Mouse (Mus musculus): Measurements from ENCODE around the gene Abcc5. TPM values are rescaled to one million over a fixed set of nuclear protein-coding genes. Genes with fewer than 3 reads are reported as not detected.
"Not testable (repeated sequence)": the region's sequence is repeated elsewhere in the genome, so short reads cannot be mapped to it uniquely, and the experiment has no call there.

The Abcc5 gene
- 108 and 148 TPM in 2 replicates for polyA plus RNA-seq (2012; rRNA removed)

DNA sequence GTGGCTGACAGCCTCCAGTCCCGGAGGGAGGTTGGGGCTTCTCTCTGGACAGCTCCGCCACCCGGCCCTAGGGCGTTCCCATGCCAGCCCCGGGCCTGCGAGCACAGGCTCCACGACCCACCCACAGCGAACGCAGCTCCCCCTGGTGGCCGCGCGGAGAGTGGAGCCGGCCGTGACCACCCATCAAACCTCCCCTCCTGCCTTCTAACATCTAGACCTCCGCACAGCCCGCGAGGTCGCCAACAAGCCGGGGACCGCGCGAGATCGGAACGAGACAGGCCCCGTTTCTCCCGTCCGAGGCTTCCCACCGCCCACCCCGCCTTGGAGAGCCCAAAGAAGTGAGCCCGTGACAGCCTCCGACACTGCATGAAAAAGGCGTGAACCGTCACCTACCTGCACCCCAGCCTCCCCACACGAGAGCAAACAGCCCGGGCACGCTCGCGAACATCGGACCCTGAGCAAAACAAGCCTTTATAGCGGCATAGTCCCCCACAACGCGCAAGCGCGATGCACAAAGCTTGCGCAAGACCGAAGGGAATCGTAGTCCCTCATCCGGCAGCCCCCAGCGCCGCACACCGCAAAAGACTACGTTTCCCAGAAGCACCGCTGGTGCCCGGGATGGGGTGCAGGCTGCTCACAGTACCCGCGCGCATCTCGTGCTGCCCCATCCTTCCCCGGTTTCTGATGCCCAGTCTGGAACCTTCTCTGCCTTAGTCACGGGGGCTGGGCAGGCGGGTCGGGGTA is at the start of gene Abcc5:
TSS of gene Abcc5 (minus strand) at position 540 of the 744 bp plus-strand sequence.
- DNase-seq, result peak; percentile 90
- under 1% methylated on average over 62 of the region's 62 CpGs for WGBS
- peaks cover 10% of the 10 kb centered on the region for H3K4me1 ChIP-seq (ENCODE audit: control insufficient read depth, insufficient read depth, low read length)
- peak within 1 kb of the TSS; percentile 97 for H3K4me3 ChIP-seq (replicated peaks; ENCODE audit: extremely low read depth, low read depth, low read length)
- TF ChIP-seq POLR2A (IDR thresholded peaks at IDR 0.05; ENCODE audit: borderline replicate concordance, extremely low read depth, low read depth, low read length) (peak; percentile 74; the same call in 1 of the 2 replicates), CTCF (IDR thresholded peaks at IDR 0.05; ENCODE audit: insufficient read depth, low read length) (peak; percentile 62)

DNA sequence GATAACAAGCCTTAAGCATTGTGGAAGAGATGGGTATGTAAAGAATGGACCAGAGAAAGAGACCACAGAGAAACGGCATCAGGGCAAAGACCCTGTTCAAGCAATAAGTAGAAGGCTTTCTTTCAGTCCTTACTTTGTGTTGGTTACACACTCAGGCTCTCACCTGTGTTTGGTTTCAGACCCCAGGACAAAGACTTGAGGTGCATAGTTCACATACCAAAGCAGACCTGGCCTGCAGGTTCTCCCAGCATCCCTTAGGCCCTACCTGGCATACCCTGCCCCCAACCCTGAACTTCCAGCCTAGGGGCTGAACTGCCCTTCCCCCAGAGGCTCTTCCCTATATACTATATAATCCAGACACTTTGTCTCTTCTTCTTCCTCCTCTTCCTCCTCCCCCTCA is 49.1 kb upstream of the Abcc5 start:
- no peak for TF ChIP-seq CTCF (IDR thresholded peaks at IDR 0.05; ENCODE audit: insufficient read depth, low read length)
- TF ChIP-seq POLR2A (IDR thresholded peaks at IDR 0.05; ENCODE audit: borderline replicate concordance, extremely low read depth, low read depth, low read length), result no peak
- no peak for DNase-seq
- Histone ChIP-seq H3K4me1 (ENCODE audit: control insufficient read depth, insufficient read depth, low read length) (no peaks in the 10 kb centered on the region), H3K4me3 (replicated peaks; ENCODE audit: extremely low read depth, low read depth, low read length) (no peak overlapping the region)
- 86% methylated on average over 1 of the region's 1 CpGs for WGBS

GRCm38 (mm10) chr16:20474786-20475185 is 48.6 kb upstream of the Abcc5 start:
- H3K4me3 ChIP-seq (replicated peaks; ENCODE audit: extremely low read depth, low read depth, low read length), result no peak overlapping the region
- 73% methylated on average over 6 of the region's 6 CpGs for WGBS
- DNase-seq, result no peak
- no peak for TF ChIP-seq POLR2A (IDR thresholded peaks at IDR 0.05; ENCODE audit: borderline replicate concordance, extremely low read depth, low read depth, low read length)
- TF ChIP-seq CTCF (IDR thresholded peaks at IDR 0.05; ENCODE audit: insufficient read depth, low read length), result no peak
- no peaks in the 10 kb centered on the region for H3K4me1 ChIP-seq (ENCODE audit: control insufficient read depth, insufficient read depth, low read length)

DNA sequence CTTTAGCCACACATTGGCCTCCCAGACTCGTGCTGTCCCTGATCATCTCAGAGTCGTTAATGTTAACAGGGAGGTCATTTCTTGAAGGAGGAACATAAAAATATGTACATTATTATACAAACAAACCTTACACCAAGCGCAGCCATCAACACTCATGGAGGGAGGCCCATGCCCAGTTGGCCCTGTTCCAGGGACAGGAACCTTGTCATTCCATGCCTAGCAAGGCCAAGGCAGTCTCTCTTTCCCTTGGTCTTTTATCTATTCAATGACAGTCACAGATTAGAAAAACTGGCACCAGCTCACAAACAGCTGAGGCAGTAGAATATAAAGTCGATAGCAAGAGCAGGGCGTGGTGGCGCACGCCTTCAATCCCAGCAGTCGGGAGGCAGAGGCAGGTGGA is 48.0 kb upstream of the Abcc5 start:
- H3K4me1 ChIP-seq (ENCODE audit: control insufficient read depth, insufficient read depth, low read length), result no peaks in the 10 kb centered on the region
- TF ChIP-seq POLR2A (IDR thresholded peaks at IDR 0.05; ENCODE audit: borderline replicate concordance, extremely low read depth, low read depth, low read length) (no peak), CTCF (IDR thresholded peaks at IDR 0.05; ENCODE audit: insufficient read depth, low read length) (no peak)
- no peak overlapping the region for H3K4me3 ChIP-seq (replicated peaks; ENCODE audit: extremely low read depth, low read depth, low read length)
- 76% methylated on average over 8 of the region's 8 CpGs for WGBS
- no peak for DNase-seq

- H3K4me1 ChIP-seq (ENCODE audit: control insufficient read depth, insufficient read depth, low read length), result no peaks in the 10 kb centered on the region
- no peak for DNase-seq
- WGBS, result 86% methylated on average over 1 of the region's 1 CpGs
- TF ChIP-seq CTCF (IDR thresholded peaks at IDR 0.05; ENCODE audit: insufficient read depth, low read length) (no peak), POLR2A (IDR thresholded peaks at IDR 0.05; ENCODE audit: borderline replicate concordance, extremely low read depth, low read depth, low read length) (no peak)
- H3K4me3 ChIP-seq (replicated peaks; ENCODE audit: extremely low read depth, low read depth, low read length), result no peak overlapping the region
Observed at GRCm38 (mm10) chr16:20473748-20474147, 47.6 kb upstream of the Abcc5 start.

- WGBS, result 68% methylated on average over 1 of the region's 1 CpGs
- no peak for TF ChIP-seq CTCF (IDR thresholded peaks at IDR 0.05; ENCODE audit: insufficient read depth, low read length)
- TF ChIP-seq POLR2A (IDR thresholded peaks at IDR 0.05; ENCODE audit: borderline replicate concordance, extremely low read depth, low read depth, low read length), result no peak
- no peaks in the 10 kb centered on the region for H3K4me1 ChIP-seq (ENCODE audit: control insufficient read depth, insufficient read depth, low read length)
- DNase-seq, result no peak
- H3K4me3 ChIP-seq (replicated peaks; ENCODE audit: extremely low read depth, low read depth, low read length), result no peak overlapping the region
Observed at GRCm38 (mm10) chr16:20471686-20472085, 45.5 kb upstream of the Abcc5 start.

DNA sequence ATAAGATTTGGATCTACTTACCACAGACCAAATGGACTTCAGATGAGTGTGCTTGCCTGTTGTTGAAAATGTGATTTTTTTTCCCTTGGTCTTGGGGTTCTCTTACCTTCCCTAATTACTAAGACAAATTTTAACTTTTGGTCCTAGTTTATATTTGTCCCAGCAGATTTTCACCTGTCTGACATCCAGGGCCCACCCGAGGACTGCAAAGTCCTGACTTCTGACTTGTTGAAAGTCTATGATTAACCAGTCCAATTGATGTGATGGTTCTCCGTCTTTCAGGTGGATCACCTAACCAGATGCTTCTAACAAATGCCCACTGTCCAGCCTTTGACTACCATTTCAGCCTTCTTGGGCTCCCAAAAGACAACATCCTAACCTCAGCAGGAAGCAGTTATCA is 44.8 kb upstream of the Abcc5 start:
- TF ChIP-seq CTCF (IDR thresholded peaks at IDR 0.05; ENCODE audit: insufficient read depth, low read length) (no peak), POLR2A (IDR thresholded peaks at IDR 0.05; ENCODE audit: borderline replicate concordance, extremely low read depth, low read depth, low read length) (no peak)
- 87% methylated on average over 2 of the region's 2 CpGs for WGBS
- Histone ChIP-seq H3K4me3 (replicated peaks; ENCODE audit: extremely low read depth, low read depth, low read length) (no peak overlapping the region), H3K4me1 (ENCODE audit: control insufficient read depth, insufficient read depth, low read length) (no peaks in the 10 kb centered on the region)
- no peak for DNase-seq

DNA sequence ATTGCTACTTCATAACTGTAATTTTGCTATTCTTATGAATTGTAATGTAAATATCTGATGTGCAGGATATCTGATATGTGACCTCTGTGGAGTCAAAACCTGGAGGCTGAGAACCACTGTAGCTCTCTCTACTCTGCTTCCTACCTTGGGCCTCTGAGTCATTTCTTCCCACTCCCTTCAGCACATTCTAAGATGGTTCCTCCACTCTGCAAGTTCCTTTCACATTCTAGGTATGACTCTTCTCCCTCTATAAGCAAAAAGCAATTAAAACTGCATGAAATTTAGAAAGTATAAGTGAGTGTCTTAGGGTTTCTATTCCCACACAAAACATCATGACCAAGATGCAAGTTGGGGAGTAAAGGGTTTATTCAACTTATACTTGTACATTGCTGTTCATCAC is 38.5 kb upstream of the Abcc5 start:
- TF ChIP-seq POLR2A (IDR thresholded peaks at IDR 0.05; ENCODE audit: borderline replicate concordance, extremely low read depth, low read depth, low read length) (no peak), CTCF (IDR thresholded peaks at IDR 0.05; ENCODE audit: insufficient read depth, low read length) (no peak)
- DNase-seq, result no peak
- Histone ChIP-seq H3K4me3 (replicated peaks; ENCODE audit: extremely low read depth, low read depth, low read length) (no peak overlapping the region), H3K4me1 (ENCODE audit: control insufficient read depth, insufficient read depth, low read length) (no peaks in the 10 kb centered on the region)

DNA sequence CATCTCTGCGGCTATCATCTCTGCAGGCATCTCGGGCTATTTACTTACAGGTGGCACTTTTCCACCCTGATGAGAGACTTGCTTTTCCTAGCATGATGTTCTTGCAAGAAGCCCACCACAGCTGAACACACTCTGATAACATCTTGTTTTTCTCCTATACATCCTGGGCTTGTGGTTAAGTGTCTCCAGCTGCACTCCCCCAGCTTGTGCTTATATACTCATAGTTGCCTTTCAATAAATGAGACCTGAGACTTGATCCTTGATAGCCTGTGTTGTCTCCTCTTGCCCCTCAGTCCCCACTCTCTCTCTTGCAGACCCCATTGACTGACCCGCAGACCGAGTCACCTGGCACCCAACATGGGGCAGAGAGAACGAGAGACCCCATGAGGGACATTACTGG is 32.5 kb upstream of the Abcc5 start:
- DNase-seq; H3K4me1 ChIP-seq (ENCODE audit: control insufficient read depth, insufficient read depth, low read length); H3K4me3 ChIP-seq (replicated peaks; ENCODE audit: extremely low read depth, low read depth, low read length): not testable (repeated sequence)
- 86% methylated on average over 5 of the region's 5 CpGs for WGBS

DNA sequence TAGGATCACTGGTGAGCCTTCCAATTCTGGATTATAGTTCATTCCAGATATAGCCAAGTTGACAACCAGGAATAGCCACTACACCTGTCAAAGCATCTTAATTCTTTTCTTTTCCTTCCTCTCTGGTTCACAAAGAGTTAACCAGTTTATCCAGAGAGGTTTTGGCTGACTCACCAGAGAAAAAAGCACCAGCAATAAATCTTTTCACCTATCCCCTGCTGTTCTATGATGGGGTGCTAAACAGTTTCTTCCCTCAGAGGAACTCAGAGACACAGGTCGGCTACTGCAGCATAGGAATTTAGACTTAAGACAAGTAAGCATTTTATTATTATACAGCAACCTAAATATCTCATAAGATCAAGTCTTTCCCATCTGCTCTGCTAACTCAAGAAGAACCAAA is 29.9 kb upstream of the Abcc5 start:
- WGBS, result 16% methylated on average over 1 of the region's 1 CpGs
- no peak for DNase-seq

More for the DNA sequence above, 29.9 kb upstream of the Abcc5 start:
- no peaks in the 10 kb centered on the region for H3K4me1 ChIP-seq (ENCODE audit: control insufficient read depth, insufficient read depth, low read length)
- no peak overlapping the region for H3K4me3 ChIP-seq (replicated peaks; ENCODE audit: extremely low read depth, low read depth, low read length)
- TF ChIP-seq POLR2A (IDR thresholded peaks at IDR 0.05; ENCODE audit: borderline replicate concordance, extremely low read depth, low read depth, low read length), result no peak
- TF ChIP-seq CTCF (IDR thresholded peaks at IDR 0.05; ENCODE audit: insufficient read depth, low read length), result no peak

Measured in lung, adult 2 months (tissue).